Mouse (Mus musculus) stomach, postnatal 0 days (tissue): Measurements from ENCODE around the gene Nln.

ENCODE experiments used
- CTCF ChIP-seq: IDR thresholded peaks from 2 replicates; pipeline ENCODE4 v1.5.1; 2016; ENCODE audit warnings: antibody characterized with exemption, low read depth, mild to moderate bottlenecking, moderate library complexity
- EP300 ChIP-seq: optimal IDR thresholded peaks from 2 replicates; pipeline ENCODE3; 2016; ENCODE audit warnings: antibody characterized with exemption

DNA sequence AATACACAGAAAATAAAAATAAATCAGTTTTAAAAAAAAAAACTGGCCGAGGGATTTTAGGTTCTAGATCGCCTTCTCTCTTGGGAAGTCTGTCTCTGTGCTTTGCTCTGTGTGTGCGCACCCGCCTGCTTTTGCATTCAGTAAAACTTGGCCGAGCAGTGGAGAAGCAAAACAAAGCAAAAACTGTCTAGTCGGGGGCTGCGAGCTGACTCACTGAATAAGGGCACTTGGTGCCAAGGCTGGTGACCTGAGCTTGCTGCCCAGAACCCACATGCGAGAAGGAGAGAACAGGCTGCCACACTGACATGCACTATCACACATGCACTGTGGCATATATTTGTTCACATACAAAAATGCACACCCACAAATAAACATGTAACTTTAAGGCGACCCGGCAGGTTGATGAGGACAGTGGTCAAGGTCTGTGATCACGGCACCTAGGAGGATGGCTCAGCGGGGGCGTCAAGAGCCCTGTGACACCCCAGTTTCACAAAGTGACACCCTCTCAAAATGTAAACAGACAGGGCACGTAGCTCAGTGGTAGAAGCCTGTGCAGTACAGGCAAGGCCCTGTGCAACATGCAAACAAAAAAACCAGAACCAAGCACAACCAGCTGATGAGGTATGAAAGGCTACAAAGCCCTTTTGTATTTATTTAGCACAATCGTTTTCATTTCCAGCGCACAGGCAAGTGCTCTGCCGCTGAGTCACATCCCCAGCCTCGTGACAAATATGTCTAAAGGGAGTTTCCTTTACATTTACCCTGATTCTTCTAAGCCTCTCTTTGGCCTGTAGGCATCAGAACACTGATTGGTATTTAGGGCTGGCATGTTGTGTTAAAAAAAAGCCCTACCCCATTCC, 93.9 kb downstream of the Nln start:
- TF ChIP-seq CTCF (no peak), EP300 (no peak)
